Mouse (Mus musculus): ENCODE measurements around the gene Slc27a4. TPM values are rescaled to one million over a fixed set of nuclear protein-coding genes. Genes with fewer than 3 reads are reported as not detected.

Gene Slc27a4
- total and polyA plus RNA-seq, 3 experiments, result 10.9 to 14.9 TPM; not detected in 1

GRCm38 (mm10) chr2:29826926-29827708 is 24.7 kb downstream of the Slc27a4 start (continued):
- TF ChIP-seq USF2 (IDR thresholded peaks at IDR 0.05; ENCODE audit: borderline replicate concordance in 1 of 2, insufficient read depth in 1 of 2, low read depth in 1 of 2, low read length in 2 of 2) (no peak), TBP (IDR thresholded peaks at IDR 0.05; ENCODE audit: low read depth, low read length) (peak; percentile 96), ELF1 (IDR thresholded peaks at IDR 0.05; ENCODE audit: low read depth, low read length) (peak; percentile 98), TCF12 (IDR thresholded peaks at IDR 0.05; ENCODE audit: low read depth, low read length) (peak; percentile 39), UBTF (IDR thresholded peaks at IDR 0.05; ENCODE audit: borderline replicate concordance, insufficient read depth, low read depth, low read length) (no peak), MEF2A (IDR thresholded peaks at IDR 0.05; ENCODE audit: extremely low read depth, insufficient replicate concordance, low read depth, low read length, poor library complexity, severe bottlenecking) (no peak), MAFK (IDR thresholded peaks at IDR 0.05; ENCODE audit: borderline replicate concordance, low read depth, low read length) (no peak), RCOR1 (IDR thresholded peaks at IDR 0.05; ENCODE audit: low read depth, low read length) (no peak), CTCF (IDR thresholded peaks at IDR 0.05 in 2 of 3, conservative IDR thresholded peaks at IDR 0.05 in 1 of 3; ENCODE audit: control insufficient read depth in 1 of 3, insufficient read depth in 1 of 3, low read depth in 2 of 3, low read length in 3 of 3, poor library complexity in 1 of 3, severe bottlenecking in 1 of 3) (no peak), SMC3 (IDR thresholded peaks at IDR 0.05; ENCODE audit: low read depth, low read length) (no peak), ETS1 (IDR thresholded peaks at IDR 0.05; ENCODE audit: low read depth, low read length) (peak; percentile 60; the same call in 1 of the 2 replicates), MXI1 (IDR thresholded peaks at IDR 0.05; ENCODE audit: low read depth, low read length) (peak; percentile 89), MYC (IDR thresholded peaks at IDR 0.05; ENCODE audit: low read depth, low read length) (peak; percentile 76), MAZ (IDR thresholded peaks at IDR 0.05; ENCODE audit: low read depth, low read length) (peak; percentile 64; the same call in 1 of the 2 replicates), USF1 (IDR thresholded peaks at IDR 0.05; ENCODE audit: low read depth, low read length) (0 out of 2 replicates have a peak, but pooled peaks have one; percentile 3), ZMIZ1 (IDR thresholded peaks at IDR 0.05; ENCODE audit: low read depth, low read length) (peak; percentile 65; the same call in 1 of the 2 replicates), E2F4 (IDR thresholded peaks at IDR 0.05; ENCODE audit: borderline replicate concordance, low read depth, low read length) (no peak), BHLHE40 (IDR thresholded peaks at IDR 0.05; ENCODE audit: borderline replicate concordance, low read depth, low read length) (no peak), SIN3A (IDR thresholded peaks at IDR 0.05; ENCODE audit: low read length) (peak; percentile 92), GABPA (IDR thresholded peaks at IDR 0.05; ENCODE audit: low read depth, low read length) (no peak)

- Histone ChIP-seq H3K9ac (ENCODE audit: control insufficient read depth, low read depth, low read length, poor library complexity, severe bottlenecking) (peak overlapping the region; percentile 89), H3K4me3 (ENCODE audit: control insufficient read depth in 1 of 2, insufficient read depth in 1 of 2, low read depth in 2 of 2, low read length in 2 of 2) (peak overlapping the region; percentile 90 to 91), H3K79me2 (ENCODE audit: control insufficient read depth, insufficient read depth, low read length, poor library complexity) (peaks cover 27% of the 10 kb centered on the region), H3K4me1 (ENCODE audit: control insufficient read depth in 1 of 2, insufficient read depth in 2 of 2, low read length in 2 of 2) (peaks cover 0 to 9% of the 10 kb centered on the region in 2 experiments; a peak in 2 of 4 replicates), H3K27ac (ENCODE audit: control insufficient read depth, low read depth, low read length) (peak overlapping the region; percentile 51), H3K36me3 (ENCODE audit: control insufficient read depth in 1 of 2, insufficient read depth in 2 of 2, low read length in 2 of 2) (peaks cover 0 to 8% of the 10 kb centered on the region in 2 experiments; a peak in 3 of 4 replicates), H3K27me3 (ENCODE audit: control insufficient read depth in 1 of 2, insufficient read depth in 2 of 2, low read length in 2 of 2) (no peaks in the 10 kb centered on the region), H3K9me3 (replicated peaks; ENCODE audit: insufficient read depth, low read length) (no peaks in the 10 kb centered on the region)
- no peak for DNase-seq (ENCODE audit: low read depth, low spot score)
- TF ChIP-seq TCF12 (IDR thresholded peaks at IDR 0.05; ENCODE audit: low read depth, low read length), result no peak
- no peak for TF ChIP-seq SMC3 (IDR thresholded peaks at IDR 0.05; ENCODE audit: low read depth, low read length)
- TF ChIP-seq POLR2A (IDR thresholded peaks at IDR 0.05; ENCODE audit: control insufficient read depth in 1 of 2, insufficient read depth in 1 of 2, low read depth in 1 of 2, low read length in 2 of 2, poor library complexity in 1 of 2), result no peak
- no peak for TF ChIP-seq MAFK (IDR thresholded peaks at IDR 0.05; ENCODE audit: borderline replicate concordance, low read depth, low read length)
- no peak for TF ChIP-seq NELFE (IDR thresholded peaks at IDR 0.05; ENCODE audit: low read depth, low read length)
- no peak for TF ChIP-seq TAL1 (IDR thresholded peaks at IDR 0.05; ENCODE audit: low read length)
- TF ChIP-seq MAX (IDR thresholded peaks at IDR 0.05; ENCODE audit: low read length), result no peak
- no peak for TF ChIP-seq GABPA (IDR thresholded peaks at IDR 0.05; ENCODE audit: low read depth, low read length)
- TF ChIP-seq CTCF (IDR thresholded peaks at IDR 0.05 in 2 of 3, conservative IDR thresholded peaks at IDR 0.05 in 1 of 3; ENCODE audit: control insufficient read depth in 1 of 3, insufficient read depth in 1 of 3, low read depth in 2 of 3, low read length in 3 of 3, poor library complexity in 1 of 3, severe bottlenecking in 1 of 3), result no peak
- no peak for TF ChIP-seq RAD21 (IDR thresholded peaks at IDR 0.05; ENCODE audit: low read depth, low read length)
- TF ChIP-seq ZMIZ1 (IDR thresholded peaks at IDR 0.05; ENCODE audit: low read depth, low read length), result no peak
- no peak for TF ChIP-seq GATA1 (IDR thresholded peaks at IDR 0.05; ENCODE audit: low read depth, low read length)
- TF ChIP-seq E2F4 (IDR thresholded peaks at IDR 0.05; ENCODE audit: borderline replicate concordance, low read depth, low read length), result no peak
- TF ChIP-seq MEF2A (IDR thresholded peaks at IDR 0.05; ENCODE audit: extremely low read depth, insufficient replicate concordance, low read depth, low read length, poor library complexity, severe bottlenecking), result no peak
- no peak for TF ChIP-seq MYC (IDR thresholded peaks at IDR 0.05; ENCODE audit: low read depth, low read length)
Measured at GRCm38 (mm10) chr2:29827709-29828024, 25.2 kb downstream of the Slc27a4 start.

Measured in MEL (cell line).